In genomic region chr15:63319666-63320065, GRCm38 (mm10) we compare ENCODE assay signal across 26 mouse cellular contexts.
DNase-seq lines count a peak whose midpoint lies in the region; ATAC-seq and TF ChIP-seq lines count a peak whose summit lies in the region.
"Had no signal": no experiment of that assay in that cellular context is flagged by ENCODE, and none has a peak within 500 bp of the region (broad histone marks: within the 10 kb centered on the region; RNA-seq: fewer than 3 reads in every experiment).

No protein-coding gene starts in this region.

- no peak for TF ChIP-seq POLR2A in kidney, adult 2 months (IDR thresholded peaks at IDR 0.05; ENCODE audit: low read depth, low read length)

- no peaks in the 10 kb centered on the region for H3K36me3 ChIP-seq in forebrain, embryonic 14.5 days (ENCODE audit: control insufficient read depth, insufficient read depth, low read length)
- no peaks in the 10 kb centered on the region for H3K36me3 ChIP-seq in forebrain, embryonic 10.5 days (replicated peaks)
- H3K36me3 ChIP-seq in midbrain, embryonic 14.5 days (ENCODE audit: control insufficient read depth, insufficient read depth, low read length) = no peaks in the 10 kb centered on the region
- no peaks in the 10 kb centered on the region for H3K36me3 ChIP-seq in midbrain, embryonic 11.5 days (ENCODE audit: control insufficient read depth, insufficient read depth, low read length)
- H3K36me3 ChIP-seq in kidney, adult 2 months (ENCODE audit: control insufficient read depth, insufficient read depth, low read length) = no peaks in the 10 kb centered on the region
- H3K36me3 ChIP-seq: embryonic facial prominence, embryonic 12.5 days; forebrain, embryonic 15.5 days; G1E; heart, embryonic 10.5 days; hindbrain, embryonic 13.5 days; intestine, embryonic 15.5 days had no signal

- no peak overlapping the region for H3K4me2 ChIP-seq in forebrain, embryonic 14.5 days (ENCODE audit: low read length)
- no peak overlapping the region for H3K4me2 ChIP-seq in midbrain, embryonic 14.5 days (ENCODE audit: low read length)
- H3K4me2 ChIP-seq in midbrain, embryonic 11.5 days = no peak overlapping the region
- H3K4me2 ChIP-seq: embryonic facial prominence, embryonic 12.5 days; forebrain, embryonic 15.5 days; hindbrain, embryonic 13.5 days; intestine, embryonic 15.5 days had no signal

- peak; percentile 34; the same call in 1 of the 2 replicates for ATAC-seq in forebrain, embryonic 14.5 days
- ATAC-seq in midbrain, embryonic 14.5 days (ENCODE audit: low FRiP score, low TSS enrichment) = no peak
- ATAC-seq in midbrain, embryonic 11.5 days (ENCODE audit: low FRiP score) = no peak
- ATAC-seq: activated CD4-positive, CD25-positive, alpha-beta regulatory T cell, adult 4 months; CD4-positive, CD25-positive, alpha-beta regulatory T cell, adult 4 months; forebrain, embryonic 15.5 days; intestine, embryonic 15.5 days; Patski had no signal

- no peak overlapping the region for H3K9ac ChIP-seq in forebrain, embryonic 14.5 days (ENCODE audit: low read length)
- H3K9ac ChIP-seq in midbrain, embryonic 14.5 days (replicated peaks; ENCODE audit: low read length) = no peak overlapping the region
- no peak overlapping the region for H3K9ac ChIP-seq in midbrain, embryonic 11.5 days (ENCODE audit: low read length)
- H3K9ac ChIP-seq: embryonic facial prominence, embryonic 12.5 days; forebrain, embryonic 15.5 days; hindbrain, embryonic 13.5 days; intestine, embryonic 15.5 days had no signal

- no peaks in the 10 kb centered on the region for H3K27me3 ChIP-seq in forebrain, embryonic 14.5 days (replicated peaks; ENCODE audit: control insufficient read depth, insufficient read depth, low read length)
- no peaks in the 10 kb centered on the region for H3K27me3 ChIP-seq in forebrain, embryonic 10.5 days (ENCODE audit: poor library complexity, severe bottlenecking)
- no peaks in the 10 kb centered on the region for H3K27me3 ChIP-seq in midbrain, embryonic 14.5 days (ENCODE audit: control insufficient read depth, insufficient read depth, low read length)
- no peaks in the 10 kb centered on the region for H3K27me3 ChIP-seq in midbrain, embryonic 11.5 days (ENCODE audit: control insufficient read depth, insufficient read depth, low read length)
- no peaks in the 10 kb centered on the region for H3K27me3 ChIP-seq in kidney, adult 2 months (replicated peaks; ENCODE audit: control insufficient read depth, insufficient read depth, low read length)
- H3K27me3 ChIP-seq: embryonic facial prominence, embryonic 12.5 days; forebrain, embryonic 15.5 days; hindbrain, embryonic 13.5 days; intestine, embryonic 15.5 days; Patski had no signal

- no peak overlapping the region for H3K27ac ChIP-seq in forebrain, embryonic 14.5 days (ENCODE audit: low read depth, low read length)
- H3K27ac ChIP-seq in forebrain, embryonic 10.5 days = no peak overlapping the region
- H3K27ac ChIP-seq in midbrain, embryonic 14.5 days (replicated peaks; ENCODE audit: low read depth, low read length) = no peak overlapping the region
- no peak overlapping the region for H3K27ac ChIP-seq in midbrain, embryonic 11.5 days (ENCODE audit: low read depth, low read length)
- no peak overlapping the region for H3K27ac ChIP-seq in kidney, adult 2 months (ENCODE audit: insufficient read depth, low read depth, low read length)
- H3K27ac ChIP-seq: embryonic facial prominence, embryonic 12.5 days; forebrain, embryonic 15.5 days; heart, embryonic 10.5 days; hindbrain, embryonic 13.5 days; intestine, embryonic 15.5 days had no signal

- H3K4me1 ChIP-seq in forebrain, embryonic 14.5 days (ENCODE audit: control insufficient read depth, insufficient read depth, low read length) = 0 out of 2 replicates have a peak, but pooled peaks cover 3% of the 10 kb centered on the region
- no peaks in the 10 kb centered on the region for H3K4me1 ChIP-seq in forebrain, embryonic 10.5 days
- no peaks in the 10 kb centered on the region for H3K4me1 ChIP-seq in midbrain, embryonic 14.5 days (ENCODE audit: control insufficient read depth, insufficient read depth, low read length)
- no peaks in the 10 kb centered on the region for H3K4me1 ChIP-seq in midbrain, embryonic 11.5 days (ENCODE audit: control insufficient read depth, insufficient read depth, low read length)
- no peaks in the 10 kb centered on the region for H3K4me1 ChIP-seq in kidney, adult 2 months (ENCODE audit: control insufficient read depth, insufficient read depth, low read length)
- H3K4me1 ChIP-seq: embryonic facial prominence, embryonic 12.5 days; heart, embryonic 10.5 days; hindbrain, embryonic 13.5 days; intestine, embryonic 15.5 days had no signal

- 18% methylated on average over 1 of the region's 1 CpGs for WGBS in forebrain, embryonic 14.5 days
- 90% methylated on average over 1 of the region's 1 CpGs for WGBS in forebrain, embryonic 10.5 days
- 32% methylated on average over 1 of the region's 1 CpGs for WGBS in midbrain, embryonic 14.5 days
- 50% methylated on average over 1 of the region's 1 CpGs for WGBS in midbrain, embryonic 11.5 days
- WGBS in kidney, adult 2 months = 45% methylated on average over 1 of the region's 1 CpGs

- peak; percentile 60 for DNase-seq in forebrain, embryonic 14.5 days (ENCODE audit: low spot score)
- DNase-seq in forebrain, embryonic 10.5 days (ENCODE audit: extremely low spot score, low spot score) = no peak
- DNase-seq in midbrain, embryonic 14.5 days = peak; percentile 17
- DNase-seq in midbrain, embryonic 11.5 days (ENCODE audit: low spot score, missing footprints) = no peak
- peak; percentile 60 for DNase-seq in NIH3T3 (ENCODE audit: low read depth)
- no peak for DNase-seq in kidney, adult 2 months
- no peak for DNase-seq in spleen, adult 12 weeks (ENCODE audit: low spot score)
- DNase-seq: adrenal gland, postnatal 14 days; B cell, adult 2 months; cerebellum, adult 18-20 months; cerebellum, adult 9-11 months; embryo, embryonic 11 days; gastrocnemius, postnatal 10 days; heart, adult 18-20 months; heart, postnatal 10 days; heart, postnatal 4 days; kidney, adult 18-20 months had no signal

- H3K4me3 ChIP-seq in forebrain, embryonic 14.5 days (ENCODE audit: low read depth, low read length) = no peak overlapping the region
- no peak overlapping the region for H3K4me3 ChIP-seq in forebrain, embryonic 10.5 days
- H3K4me3 ChIP-seq in midbrain, embryonic 14.5 days (replicated peaks; ENCODE audit: low read depth, low read length) = no peak overlapping the region
- no peak overlapping the region for H3K4me3 ChIP-seq in midbrain, embryonic 11.5 days (ENCODE audit: low read depth, low read length)
- H3K4me3 ChIP-seq in kidney, adult 2 months (ENCODE audit: insufficient read depth, low read depth, low read length) = no peak overlapping the region
- H3K4me3 ChIP-seq: embryonic facial prominence, embryonic 12.5 days; forebrain, embryonic 15.5 days; heart, embryonic 10.5 days; hindbrain, embryonic 13.5 days; intestine, embryonic 15.5 days had no signal

- H3K9me3 ChIP-seq in forebrain, embryonic 14.5 days (replicated peaks; ENCODE audit: control insufficient read depth, low read length) = no peaks in the 10 kb centered on the region
- H3K9me3 ChIP-seq in forebrain, embryonic 10.5 days = no peaks in the 10 kb centered on the region
- H3K9me3 ChIP-seq in midbrain, embryonic 14.5 days (ENCODE audit: control insufficient read depth, low read length) = no peaks in the 10 kb centered on the region
- no peaks in the 10 kb centered on the region for H3K9me3 ChIP-seq in midbrain, embryonic 11.5 days (ENCODE audit: control insufficient read depth, low read length)
- H3K9me3 ChIP-seq: embryonic facial prominence, embryonic 12.5 days; forebrain, embryonic 15.5 days; G1E; heart, embryonic 10.5 days; hindbrain, embryonic 13.5 days; intestine, embryonic 15.5 days had no signal

- no peak for TF ChIP-seq CTCF in kidney, adult 2 months (conservative IDR thresholded peaks at IDR 0.05; ENCODE audit: insufficient read depth, insufficient read length, low read depth, low read length)

Comparison
In these comparisons a context has a peak if more than half of its experiments do, and no peak if none do; other contexts are left out.
1. DNase-seq: peak in forebrain, embryonic 14.5 days (single experiment), midbrain, embryonic 14.5 days (single experiment) and NIH3T3 (single experiment); none in forebrain, embryonic 10.5 days (single experiment), midbrain, embryonic 11.5 days (single experiment), kidney, adult 2 months (single experiment) and spleen, adult 12 weeks (single experiment).